Mouse (Mus musculus) urinary bladder, postnatal 10 days (tissue): ENCODE results near the gene Prkcb.

Experiments
- DNase-seq: peaks from one replicate; pipeline ENCODE4 v3.0.0; 2022; ENCODE audit warnings: low spot score

Prkcb gene

GRCm38 (mm10) chr7:122322038-122322690 lies 33.6 kb downstream of the Prkcb start:
- DNase-seq = no peak

DNA sequence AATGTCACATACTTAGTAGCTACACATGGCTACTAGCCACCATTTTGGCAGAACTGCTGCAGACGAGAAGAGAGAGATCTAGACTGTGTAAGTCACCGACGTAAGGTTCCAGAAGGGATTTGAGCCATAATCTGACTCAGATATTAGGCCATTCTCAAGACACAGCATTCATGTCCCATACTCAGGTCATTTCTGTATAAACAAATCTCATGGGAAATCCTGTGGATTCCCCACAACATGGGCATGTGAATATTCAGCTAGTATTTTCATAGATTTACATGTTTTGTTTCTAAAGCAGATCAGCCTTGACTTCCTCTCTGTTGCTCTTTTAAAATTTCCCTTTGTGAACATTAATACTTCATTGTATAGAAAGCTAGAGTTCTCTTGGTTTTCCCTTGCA lies 39.4 kb downstream of the Prkcb start:
- DNase-seq = no peak

DNA sequence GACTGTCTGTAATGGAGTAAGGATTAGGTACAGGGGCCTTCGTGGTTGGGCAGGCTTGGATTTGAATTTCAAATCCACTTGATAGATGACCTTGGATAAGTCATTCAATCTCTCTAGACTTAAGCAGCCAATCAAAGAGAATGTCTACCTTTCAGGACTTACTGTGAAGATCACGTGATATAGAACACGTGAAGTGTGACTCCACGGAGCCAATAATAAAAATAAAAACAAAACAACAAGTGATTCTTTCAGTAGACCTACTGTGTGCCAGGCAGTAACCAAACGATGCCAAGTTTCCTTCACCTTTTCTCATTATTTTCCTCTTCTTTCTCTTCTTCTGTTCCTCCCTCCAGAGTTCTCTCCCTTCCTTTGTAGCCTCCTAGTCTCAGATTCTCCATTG lies 39.9 kb downstream of the Prkcb start:
- DNase-seq = no peak

DNA sequence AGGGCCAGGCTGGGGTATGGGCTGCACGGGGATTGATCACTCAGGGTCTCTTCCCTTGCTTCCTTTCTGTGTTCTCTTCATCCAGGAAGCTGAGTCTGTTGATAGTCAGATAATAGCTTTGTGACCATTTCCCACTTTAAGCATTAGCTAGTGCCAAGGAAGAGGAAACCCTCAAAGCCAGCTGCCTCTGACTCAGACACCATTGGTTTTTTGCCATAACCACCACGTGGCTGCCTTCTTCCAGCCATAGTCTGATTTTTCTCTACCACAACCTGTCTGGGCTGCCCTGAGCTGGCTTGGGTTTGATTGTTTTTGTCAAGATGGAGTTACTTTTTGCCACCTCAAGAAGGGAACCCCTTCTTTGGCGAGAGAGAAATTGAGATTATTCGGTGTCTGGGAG lies 41.0 kb downstream of the Prkcb start:
- DNase-seq = no peak

- DNase-seq = no peak
Observed at GRCm38 (mm10) chr7:122333686-122334085, 45.1 kb downstream of the Prkcb start.

DNA sequence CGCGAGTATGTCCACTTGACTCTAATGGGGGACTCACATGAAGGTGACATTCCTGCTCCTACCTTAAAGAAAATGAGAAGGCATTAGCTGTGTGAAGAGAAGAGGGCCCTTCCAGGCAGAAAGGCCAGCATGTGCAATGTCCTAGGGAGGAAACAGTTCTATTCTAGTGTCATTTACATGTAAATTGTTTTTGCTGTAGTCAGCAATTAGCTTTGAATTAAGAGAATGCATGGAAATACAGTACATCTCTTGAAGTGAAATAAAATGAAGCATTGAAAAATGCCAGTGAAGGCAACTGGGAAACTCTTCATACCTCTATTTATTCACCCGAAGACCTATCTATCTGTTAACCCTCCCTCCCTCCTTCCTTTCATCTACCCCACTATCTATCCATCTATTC lies 48.8 kb downstream of the Prkcb start:
- DNase-seq = no peak

GRCm38 (mm10) chr7:122338055-122338454 lies 49.5 kb downstream of the Prkcb start:
- DNase-seq = no peak

DNA sequence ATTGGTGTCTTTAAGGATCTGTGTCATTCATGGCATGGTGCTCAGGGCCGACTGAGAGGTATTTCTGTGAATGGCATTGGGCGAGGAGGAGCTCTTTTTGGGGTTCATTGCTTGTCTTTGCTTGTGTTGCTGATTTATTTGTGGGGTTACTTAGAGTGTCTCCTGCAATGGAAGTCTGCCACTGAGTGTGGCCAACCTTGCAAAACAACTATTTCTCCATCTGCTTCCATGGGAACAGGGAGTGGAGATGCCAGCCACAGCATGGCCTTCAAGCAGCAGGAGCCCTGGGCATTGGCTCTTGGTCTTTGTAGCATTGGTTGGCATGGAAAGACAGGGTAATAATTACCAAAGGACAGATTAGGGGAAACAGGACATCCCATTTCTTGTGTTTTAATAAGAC lies 50.9 kb downstream of the Prkcb start:
- no peak for DNase-seq

GRCm38 (mm10) chr7:122341813-122342212 lies 53.3 kb downstream of the Prkcb start:
- DNase-seq = no peak

GRCm38 (mm10) chr7:122344656-122345055 lies 56.1 kb downstream of the Prkcb start:
- DNase-seq = no peak

- no peak for DNase-seq
Observed at GRCm38 (mm10) chr7:122346251-122347242, 58.0 kb downstream of the Prkcb start.

GRCm38 (mm10) chr7:122347433-122347832 lies 58.9 kb downstream of the Prkcb start:
- no peak for DNase-seq

- DNase-seq = no peak
Observed at GRCm38 (mm10) chr7:122349961-122350360, 61.4 kb downstream of the Prkcb start.

DNA sequence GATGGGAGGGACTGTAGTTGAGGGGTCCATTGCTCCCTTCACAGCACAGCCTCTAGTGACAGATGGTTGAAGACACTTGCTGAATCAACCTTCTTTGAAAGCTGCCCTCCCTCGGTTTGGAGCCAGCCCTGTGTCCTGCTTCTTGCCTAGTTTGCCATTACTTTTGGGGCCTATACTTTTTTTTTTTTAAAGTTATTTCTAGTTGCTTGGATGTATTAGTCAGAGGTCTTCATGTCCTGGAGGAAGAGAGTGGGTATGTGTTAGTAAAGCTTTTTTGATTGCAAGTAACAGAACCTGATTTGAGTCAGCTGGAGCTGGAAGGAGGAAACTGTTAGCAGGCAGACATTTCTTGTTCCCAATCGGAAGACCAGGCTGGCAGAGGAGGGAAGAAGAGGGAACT lies 62.2 kb downstream of the Prkcb start:
- no peak for DNase-seq

GRCm38 (mm10) chr7:122351816-122352215 lies 63.3 kb downstream of the Prkcb start:
- DNase-seq = no peak

DNA sequence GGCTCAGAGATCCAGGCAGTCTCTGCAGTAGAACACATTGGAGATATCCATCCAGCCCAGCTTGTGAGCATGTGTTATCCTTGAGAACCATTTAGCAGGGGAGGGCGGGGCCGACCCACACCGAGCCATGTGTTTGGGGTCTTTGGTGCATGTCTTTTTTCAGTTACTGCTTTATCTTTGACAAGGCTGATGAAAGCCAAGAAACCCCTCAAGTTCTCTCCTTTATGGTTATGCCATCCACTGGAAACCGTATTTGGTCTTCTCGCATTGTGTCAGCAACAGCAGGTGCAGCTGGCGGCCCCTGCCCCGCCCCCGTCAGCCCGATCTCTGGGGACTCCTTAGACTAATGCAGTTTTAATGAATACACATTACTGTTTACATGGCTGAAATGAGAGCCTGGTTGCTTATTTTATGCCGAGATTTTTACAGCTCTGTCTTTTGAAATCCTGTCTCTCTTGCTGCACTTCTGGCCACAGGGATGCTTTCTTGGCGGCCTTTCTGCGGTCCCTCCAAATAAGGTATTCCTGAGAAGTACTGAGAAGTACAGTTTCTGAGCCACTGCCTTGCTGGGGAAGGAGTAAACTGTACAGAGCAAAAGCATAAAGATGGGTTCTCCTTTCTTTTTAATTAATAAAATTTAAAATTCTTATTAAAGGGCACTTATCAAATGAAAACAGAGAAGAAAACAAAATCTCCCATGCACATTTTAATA lies 64.2 kb downstream of the Prkcb start:
- DNase-seq = no peak

- no peak for DNase-seq
Observed at GRCm38 (mm10) chr7:122353329-122353728, 64.8 kb downstream of the Prkcb start.

DNA sequence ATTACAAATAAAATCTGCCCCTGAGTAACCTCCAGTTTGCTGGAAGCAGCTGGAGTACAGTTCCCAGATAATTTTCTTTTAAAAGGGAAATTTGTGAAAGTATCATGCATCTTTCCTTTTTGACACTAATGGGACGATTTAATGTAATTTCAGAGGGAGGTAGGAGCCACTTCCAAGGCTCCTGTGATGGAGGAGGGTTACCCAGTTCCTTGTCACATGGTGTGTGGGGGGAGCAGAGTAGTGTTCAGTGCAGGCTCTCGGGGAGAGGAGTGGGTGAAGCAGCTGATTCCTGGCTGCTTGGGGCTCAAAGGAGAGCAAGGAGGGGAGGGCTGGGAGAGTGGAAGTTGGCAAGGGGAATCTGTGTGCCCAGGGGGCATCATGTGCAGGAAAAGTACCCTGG lies 68.4 kb downstream of the Prkcb start:
- no peak for DNase-seq

GRCm38 (mm10) chr7:122357847-122358246 lies 69.3 kb downstream of the Prkcb start:
- no peak for DNase-seq

DNA sequence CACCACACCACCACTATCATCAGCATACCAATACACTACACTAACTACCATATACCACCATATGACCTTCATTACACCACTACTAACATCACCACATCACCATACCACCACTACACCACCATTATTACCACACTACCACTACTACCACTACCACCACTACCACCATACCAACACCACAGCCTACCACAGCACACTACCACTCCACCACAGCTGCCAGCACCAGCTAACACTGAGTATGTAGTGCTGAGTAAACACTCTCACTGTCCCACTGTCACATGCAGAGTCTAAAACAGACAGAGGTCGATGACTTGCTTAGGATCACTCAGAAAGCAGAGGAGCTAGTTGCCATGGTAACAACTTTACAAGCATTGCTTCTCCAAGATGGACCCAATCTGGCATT lies 78.1 kb downstream of the Prkcb start:
- no peak for DNase-seq

DNA sequence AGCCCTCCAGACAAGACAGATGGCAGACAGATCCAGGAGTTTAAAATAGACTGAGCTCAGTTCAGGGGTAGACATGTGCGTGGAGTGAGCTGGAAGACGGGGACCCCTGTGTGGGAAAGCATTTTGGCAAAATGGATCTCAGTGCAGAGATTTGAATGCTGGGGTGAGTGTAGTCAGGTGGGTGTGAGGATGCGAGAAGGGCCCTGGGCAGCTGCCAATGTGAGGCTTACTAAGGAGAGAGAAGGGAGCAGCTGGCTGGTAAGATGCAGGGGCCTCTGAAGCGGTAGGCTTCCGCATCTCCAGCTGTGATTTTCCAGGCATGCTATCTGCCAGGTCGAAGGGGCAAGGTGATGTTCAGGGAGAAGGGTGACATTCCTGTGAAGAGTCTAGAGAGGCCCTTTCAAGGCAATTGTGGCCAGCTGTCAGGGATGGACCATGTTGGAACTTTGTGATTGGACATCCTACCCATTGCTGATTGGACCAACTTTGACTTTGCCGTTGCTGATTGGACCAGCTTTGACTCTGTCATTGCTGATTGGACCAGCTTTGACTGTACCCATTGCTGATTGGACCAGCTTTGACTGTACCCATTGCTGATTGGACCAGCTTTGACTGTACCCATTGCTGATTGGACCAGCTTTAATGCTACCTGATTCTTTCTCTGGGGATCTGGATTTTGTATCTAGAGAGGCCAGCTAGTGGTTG lies 78.9 kb downstream of the Prkcb start:
- no peak for DNase-seq

DNA sequence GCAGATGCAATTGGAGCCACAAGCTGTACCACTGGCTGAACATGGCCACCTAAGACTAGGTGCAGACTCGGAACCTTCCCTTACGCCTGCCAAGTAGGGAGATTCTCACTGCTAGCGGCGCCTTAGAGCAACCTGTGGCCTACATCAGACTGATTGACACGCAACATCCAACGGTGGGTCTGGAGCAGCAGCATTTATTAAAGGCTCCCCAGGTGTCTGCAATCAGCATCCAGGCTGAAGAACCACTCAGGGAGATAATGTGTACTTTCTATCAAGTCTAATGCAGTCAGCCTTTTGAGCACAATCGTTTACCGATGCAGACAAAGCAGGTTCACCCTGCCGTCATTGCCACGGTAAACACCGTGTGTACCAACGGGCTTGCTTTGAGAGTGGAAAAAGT lies 81.9 kb downstream of the Prkcb start:
- DNase-seq = no peak
